Mouse (Mus musculus) adrenal gland, postnatal 4 days (tissue): ENCODE measurements around the gene Nacc2. TPM values are rescaled to one million over a fixed set of nuclear protein-coding genes. Genes with fewer than 3 reads are reported as not detected.

Source experiments
- DNase-seq, 2 experiments: peaks; one replicate each; pipeline ENCODE4 v3.0.0; 2021 to 2022; ENCODE audit warnings: low spot score in 2 of 2, mixed read lengths in 2 of 2
- total RNA-seq, 2 experiments: library from RNA; stranded (reverse); gene quantifications; 2 replicates each; pipeline ENCODE4 v1.2.3; 2021

Gene Nacc2
- total RNA-seq, 2 experiments from 2014 or later, result 24.8 to 27.0 TPM

GRCm38 (mm10) chr2:26140292-26140819 lies 17.3 kb upstream of the Nacc2 start:
- DNase-seq, result peak; percentile 99 to 100

GRCm38 (mm10) chr2:26139545-26140206 lies 16.7 kb upstream of the Nacc2 start:
- no peak for DNase-seq

DNA sequence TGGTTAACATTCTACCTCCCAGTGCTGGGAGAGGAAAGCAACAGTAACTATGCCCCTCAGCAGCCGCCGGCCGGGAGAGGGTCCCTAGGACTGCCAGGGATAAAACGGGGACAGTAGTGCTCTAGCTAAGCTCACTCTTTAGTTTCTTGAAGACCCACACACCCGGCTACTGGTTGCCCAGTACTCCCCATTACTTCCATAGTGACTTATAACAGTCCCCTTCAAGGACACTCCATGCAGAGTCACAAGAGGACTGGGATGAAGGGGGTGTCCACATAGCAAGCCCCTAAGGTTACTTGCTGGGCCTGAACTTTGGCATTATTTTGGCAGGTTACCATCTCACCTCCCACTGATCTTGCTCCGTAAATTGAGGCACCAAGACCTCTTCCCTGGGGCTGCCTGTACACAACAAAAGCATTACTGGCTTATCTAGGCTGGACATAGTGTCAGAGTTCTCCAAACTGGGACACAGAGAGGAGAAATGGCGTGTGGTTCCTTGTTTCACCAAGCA lies 16.1 kb upstream of the Nacc2 start:
- no peak for DNase-seq

GRCm38 (mm10) chr2:26138252-26139033 lies 15.4 kb upstream of the Nacc2 start:
- DNase-seq, result no peak

DNA sequence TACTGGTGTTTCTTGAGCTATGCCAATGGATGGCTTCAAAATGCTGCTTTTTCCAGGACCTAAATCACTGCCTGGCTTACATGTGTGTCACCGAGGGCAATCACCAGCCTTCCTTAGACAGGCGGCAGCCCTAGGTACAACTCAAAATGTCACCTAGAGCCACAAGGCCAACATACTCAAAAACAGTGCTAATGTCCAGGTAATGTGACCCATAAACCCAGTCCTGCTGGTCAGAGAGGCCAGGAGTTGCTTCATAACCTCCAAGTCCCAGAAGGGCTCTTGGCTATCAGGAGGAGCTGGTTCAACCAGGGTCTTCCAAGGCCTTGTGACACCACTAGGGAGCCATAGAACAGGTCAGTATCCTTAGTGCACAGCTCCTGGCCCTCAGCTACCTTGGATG lies 11.6 kb upstream of the Nacc2 start:
- DNase-seq, result no peak

DNA sequence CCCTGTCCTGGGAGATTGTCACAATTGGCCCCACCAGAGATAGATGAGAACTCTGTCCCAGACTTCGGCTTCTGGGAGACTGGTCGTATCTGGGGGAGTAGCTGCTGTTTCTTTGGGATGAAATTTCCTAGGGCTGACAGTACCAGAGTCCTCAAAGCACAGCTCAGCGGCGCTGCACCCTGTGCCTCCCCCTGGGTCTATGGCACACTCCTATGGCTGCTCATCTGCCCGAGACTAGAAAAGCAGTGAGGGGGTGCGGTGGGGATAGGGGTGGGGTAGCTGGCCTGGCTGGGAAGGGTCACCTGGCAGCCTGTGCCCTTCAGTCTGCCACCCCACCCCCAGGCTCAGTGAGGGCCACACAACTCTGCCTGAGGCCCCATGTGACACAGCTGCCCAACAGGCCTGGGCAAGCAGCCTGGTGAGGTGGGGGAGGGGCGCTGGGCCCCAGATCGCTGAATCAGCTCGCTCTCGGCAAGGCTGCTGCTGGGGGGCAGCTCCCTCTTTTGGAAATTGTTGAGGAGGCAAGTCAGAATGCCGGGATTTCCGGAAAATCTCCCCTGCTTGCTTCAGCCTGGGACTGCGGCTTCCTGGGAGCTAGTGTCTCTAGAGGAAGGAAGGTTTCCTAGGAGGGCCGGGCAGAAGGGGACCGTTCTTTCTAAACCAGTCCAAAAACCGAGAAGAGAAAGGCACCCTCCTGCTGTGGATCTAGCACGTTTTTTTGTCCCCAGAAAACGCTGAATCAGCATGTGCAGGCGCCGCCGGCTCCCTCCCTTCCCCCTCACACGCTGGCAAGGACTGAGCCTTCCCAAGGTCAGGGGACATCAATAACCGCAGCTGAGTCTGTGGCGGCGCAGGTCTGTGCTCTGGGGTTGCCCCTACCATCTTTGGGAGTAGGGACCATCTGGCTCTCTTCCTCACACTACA lies 9.9 kb upstream of the Nacc2 start:
- DNase-seq, result peak; percentile 59 to 77

GRCm38 (mm10) chr2:26131327-26131726 lies 8.3 kb upstream of the Nacc2 start:
- DNase-seq, result no peak

GRCm38 (mm10) chr2:26129962-26130361 lies 6.9 kb upstream of the Nacc2 start:
- DNase-seq, result no peak

- no peak for DNase-seq
Observed at GRCm38 (mm10) chr2:26129346-26129745, 6.3 kb upstream of the Nacc2 start.

GRCm38 (mm10) chr2:26122171-26123078 lies 595 bp downstream of the Nacc2 start:
- no peak for DNase-seq

DNA sequence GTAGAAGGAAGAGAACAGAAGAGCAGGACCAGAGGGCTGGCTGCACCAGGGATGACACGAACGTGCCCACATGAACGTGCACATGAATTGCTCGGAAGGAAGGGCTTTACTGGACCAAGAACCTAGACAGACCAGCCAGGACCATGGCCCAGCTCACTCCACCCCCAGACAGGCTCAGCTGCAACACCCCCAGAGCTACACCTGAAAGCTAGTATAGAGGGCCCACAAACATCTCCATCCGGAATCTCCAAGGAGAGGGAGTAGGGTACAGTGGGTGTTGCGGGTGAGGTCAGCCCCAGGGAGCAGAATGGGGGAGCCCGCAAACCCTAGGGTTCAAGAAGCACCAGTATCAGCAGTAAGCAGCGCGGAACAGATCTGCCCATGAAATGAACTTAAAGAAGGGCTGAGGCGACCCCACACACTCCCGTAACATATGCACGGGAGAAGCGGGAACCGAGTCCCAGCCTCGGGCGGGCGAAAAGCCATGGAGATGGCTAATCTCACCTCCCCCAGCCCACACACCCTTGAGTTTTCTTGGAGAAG lies 1.4 kb downstream of the Nacc2 start:
- DNase-seq, result no peak

- DNase-seq, result no peak
Observed at GRCm38 (mm10) chr2:26119626-26120025, 3.4 kb downstream of the Nacc2 start.

DNA sequence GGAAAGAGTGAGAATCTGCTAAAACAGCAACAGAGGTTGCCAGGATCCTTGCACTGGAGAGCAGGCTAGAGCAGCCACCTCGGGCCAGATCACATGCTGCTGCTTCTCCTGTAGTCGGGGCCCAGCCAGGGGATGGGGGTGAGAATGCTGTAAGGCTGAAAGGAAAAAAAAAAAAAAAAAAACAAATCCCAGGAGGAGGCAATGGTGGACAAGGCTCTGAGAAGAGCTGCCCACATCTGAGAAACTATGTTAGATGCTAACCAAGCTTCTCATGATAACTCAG lies 3.8 kb downstream of the Nacc2 start:
- no peak for DNase-seq

DNA sequence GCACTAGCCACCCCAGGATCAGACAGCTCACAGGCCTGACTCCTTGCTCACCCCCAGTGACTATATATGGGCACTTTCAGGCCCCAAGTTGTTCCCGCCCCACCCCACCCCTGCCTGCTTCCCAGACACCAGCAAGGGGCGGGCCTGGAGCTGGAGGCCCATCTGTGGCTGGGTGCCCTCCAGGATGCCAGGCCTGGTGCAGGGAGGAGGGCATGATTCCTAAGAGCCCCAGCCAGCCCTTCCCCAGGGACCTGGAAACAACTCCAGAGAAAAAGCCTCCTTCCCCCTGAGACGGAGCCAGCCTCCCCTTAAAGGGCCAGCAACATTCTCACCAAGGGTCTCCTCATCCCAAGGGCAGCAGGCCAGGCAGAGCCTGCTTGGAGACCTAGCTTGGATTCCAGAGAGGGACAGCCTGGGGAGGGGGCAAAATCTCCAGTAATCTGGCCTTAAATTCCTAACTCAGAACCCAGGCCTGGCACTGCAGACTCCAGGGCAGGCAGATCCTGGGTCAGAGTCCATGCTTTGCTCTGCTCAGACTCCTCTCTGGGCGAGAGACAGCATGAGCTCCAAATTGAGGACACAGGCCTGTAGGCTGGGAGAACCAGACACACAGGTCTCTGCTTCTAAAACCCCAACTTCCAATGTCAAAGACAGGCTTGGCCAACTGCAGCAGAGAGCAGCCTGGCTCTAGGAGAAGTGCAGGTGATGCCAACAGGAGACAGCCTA lies 4.3 kb downstream of the Nacc2 start:
- no peak for DNase-seq

GRCm38 (mm10) chr2:26117580-26117979 lies 5.4 kb downstream of the Nacc2 start:
- DNase-seq, result no peak

- no peak for DNase-seq
Observed at GRCm38 (mm10) chr2:26116550-26116949, 6.5 kb downstream of the Nacc2 start.

DNA sequence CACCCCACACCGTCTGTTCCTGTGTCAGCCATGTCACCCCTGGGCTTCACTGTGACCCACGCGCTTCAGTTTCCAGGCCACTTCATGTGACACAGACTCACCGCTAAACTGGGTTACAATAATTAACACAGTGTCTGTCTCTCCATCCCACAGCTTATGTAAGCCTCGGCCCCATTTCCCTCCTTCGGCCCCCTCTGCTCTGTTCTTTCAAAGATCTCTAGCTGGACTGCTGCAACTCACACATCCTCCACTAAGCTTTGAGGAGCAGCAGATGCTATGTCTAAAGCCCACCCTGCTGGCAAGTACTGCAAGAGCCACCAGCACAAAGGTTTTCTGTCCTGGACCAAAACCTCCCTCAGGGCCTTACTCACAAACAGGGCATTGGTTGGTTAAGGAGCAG lies 7.8 kb downstream of the Nacc2 start:
- no peak for DNase-seq

GRCm38 (mm10) chr2:26108237-26108636 lies 14.8 kb downstream of the Nacc2 start:
- DNase-seq, result no peak

DNA sequence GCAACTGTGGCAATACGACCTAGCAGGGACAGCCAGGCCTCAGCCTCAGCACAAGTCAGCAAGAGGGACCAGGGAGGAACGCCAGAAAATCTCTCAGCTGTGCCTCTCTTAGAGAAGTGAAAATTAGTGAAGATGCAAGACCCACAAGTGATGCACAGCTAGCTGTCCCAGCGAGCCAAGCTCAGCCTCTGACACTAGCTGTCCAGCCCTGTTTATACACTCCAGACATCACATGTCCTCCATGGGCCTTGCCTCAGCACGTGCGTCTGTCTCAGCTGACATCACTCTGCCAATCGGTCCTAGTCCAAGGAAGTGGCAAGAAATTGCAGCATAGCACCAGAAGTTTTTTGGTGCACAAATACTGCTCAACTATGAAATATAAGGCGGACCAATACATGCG lies 16.0 kb downstream of the Nacc2 start:
- no peak for DNase-seq
